Mouse (Mus musculus) forebrain, embryonic 16.5 days (tissue): ENCODE data around the gene Pdss2. TPM values are rescaled to one million over a fixed set of nuclear protein-coding genes. Genes with fewer than 3 reads are reported as not detected.
"Not testable (repeated sequence)": the region's sequence is repeated elsewhere in the genome, so short reads cannot be mapped to it uniquely, and the experiment has no call there.

Source experiments
- ATAC-seq: fragments of 200-750 bp; cut with Nextera tagmentation; 2 replicates; pipeline ENCODE4 v1.8.0; 2017; ENCODE audit warnings: mild to moderate bottlenecking, moderate library complexity
- H3K27ac ChIP-seq: fragments of 300-500 bp; sonication (generic); 2 replicates; pipeline ENCODE4 v1.5.1; 2014; ENCODE audit warnings: low read length, control low read depth
- H3K27me3 ChIP-seq: fragments of 300-500 bp; sonication (generic); replicated peaks from 2 replicates; pipeline ENCODE4 v1.6.1; 2014; ENCODE audit warnings: low read length; ENCODE audit not compliant: control insufficient read depth, insufficient read depth
- H3K36me3 ChIP-seq: fragments of 300-500 bp; sonication (generic); 2 replicates; pipeline ENCODE4 v1.6.1; 2014; ENCODE audit not compliant: control insufficient read depth, insufficient read depth
- H3K4me1 ChIP-seq: fragments of 300-500 bp; sonication (generic); replicated peaks from 2 replicates; pipeline ENCODE4 v1.6.1; 2014; ENCODE audit warnings: low read length; ENCODE audit not compliant: control insufficient read depth, insufficient read depth
- H3K4me2 ChIP-seq: fragments of 300-500 bp; sonication (generic); 2 replicates; pipeline ENCODE4 v1.6.1; 2014; ENCODE audit warnings: mild to moderate bottlenecking, low read length, control low read depth
- H3K4me3 ChIP-seq: fragments of 300-500 bp; sonication (generic); replicated peaks from 2 replicates; pipeline ENCODE4 v1.5.1; 2014; ENCODE audit warnings: mild to moderate bottlenecking, low read length, control low read depth
- H3K9ac ChIP-seq: fragments of 300-500 bp; sonication (generic); replicated peaks from 2 replicates; pipeline ENCODE4 v1.6.1; 2014; ENCODE audit warnings: low read depth, low read length, control low read depth
- H3K9me3 ChIP-seq: fragments of 300-500 bp; sonication (generic); 2 replicates; pipeline ENCODE4 v1.6.1; 2016; ENCODE audit warnings: low read length; ENCODE audit not compliant: control insufficient read depth
- WGBS: fragments of 180-500 bp; shearing (Covaris S2); extraction: QIAGEN DNeasy Blood & Tissue Kit; methylation state at CpG from one replicate; pipeline ENCODE4 v1.1.7; 2014; 5-methylcytosine and 5-hydroxymethylcytosine counted together
- polyA plus RNA-seq: library from polyadenylated mRNA; unstranded; fragments of >200 nt; fragmentation: Nextera tagmentation; extraction: Ambion mirVana; gene quantifications from 2 replicates; pipeline ENCODE4 v1.2.1, GENCODE M21; 2015

The Pdss2 gene
- polyA plus RNA-seq, 1 experiment from 2014 or later, result 17.7 TPM

- Histone ChIP-seq H3K4me3 (no peak overlapping the region), H3K9me3 (no peaks in the 10 kb centered on the region; the same call in 1 of the 2 replicates), H3K9ac (no peak overlapping the region), H3K4me2 (no peak overlapping the region), H3K36me3 (no peaks in the 10 kb centered on the region), H3K27me3 (no peaks in the 10 kb centered on the region), H3K27ac (no peak overlapping the region), H3K4me1 (no peaks in the 10 kb centered on the region)
- 91% methylated on average over 1 of the region's 1 CpGs for WGBS
- ATAC-seq, result no peak
Measured at GRCm38 (mm10) chr10:43406107-43406506, 184.8 kb downstream of the Pdss2 start.

DNA sequence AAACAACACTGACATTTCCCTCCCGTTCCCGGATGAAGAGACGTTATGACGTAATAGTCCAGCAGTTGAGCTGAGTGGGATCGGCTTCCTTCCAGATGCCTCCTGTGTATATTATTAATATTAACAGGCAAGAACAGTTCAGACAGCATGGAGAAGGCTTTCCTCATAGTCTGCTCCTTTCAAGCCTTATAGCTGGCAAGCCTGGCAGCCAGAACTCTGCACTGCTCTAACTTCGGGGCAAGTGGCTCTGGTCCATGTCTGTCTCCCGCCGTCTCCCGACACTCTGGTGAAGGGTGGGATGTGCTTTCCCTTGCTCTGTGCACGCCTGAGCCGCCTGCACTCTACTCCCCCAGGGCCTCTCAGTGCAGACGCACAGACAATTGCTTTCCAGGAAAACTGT lies 185.6 kb downstream of the Pdss2 start:
- H3K9me3 ChIP-seq, result no peaks in the 10 kb centered on the region; the same call in 1 of the 2 replicates
- H3K4me1 ChIP-seq, result no peaks in the 10 kb centered on the region
- H3K4me3 ChIP-seq, result no peak overlapping the region
- WGBS, result 88% methylated on average over 12 of the region's 12 CpGs
- ATAC-seq, result no peak
- no peak overlapping the region for H3K9ac ChIP-seq
- H3K27me3 ChIP-seq, result no peaks in the 10 kb centered on the region
- no peak overlapping the region for H3K27ac ChIP-seq
- H3K4me2 ChIP-seq, result no peak overlapping the region
- no peaks in the 10 kb centered on the region for H3K36me3 ChIP-seq

GRCm38 (mm10) chr10:43409506-43410230 lies 188.4 kb downstream of the Pdss2 start:
- ATAC-seq, result no peak
- Histone ChIP-seq H3K27ac (no peak overlapping the region), H3K4me3 (no peak overlapping the region), H3K9me3 (no peaks in the 10 kb centered on the region; the same call in 1 of the 2 replicates), H3K4me2 (no peak overlapping the region), H3K9ac (no peak overlapping the region), H3K4me1 (no peaks in the 10 kb centered on the region), H3K27me3 (no peaks in the 10 kb centered on the region), H3K36me3 (no peaks in the 10 kb centered on the region)
- 71% methylated on average over 10 of the region's 10 CpGs for WGBS

DNA sequence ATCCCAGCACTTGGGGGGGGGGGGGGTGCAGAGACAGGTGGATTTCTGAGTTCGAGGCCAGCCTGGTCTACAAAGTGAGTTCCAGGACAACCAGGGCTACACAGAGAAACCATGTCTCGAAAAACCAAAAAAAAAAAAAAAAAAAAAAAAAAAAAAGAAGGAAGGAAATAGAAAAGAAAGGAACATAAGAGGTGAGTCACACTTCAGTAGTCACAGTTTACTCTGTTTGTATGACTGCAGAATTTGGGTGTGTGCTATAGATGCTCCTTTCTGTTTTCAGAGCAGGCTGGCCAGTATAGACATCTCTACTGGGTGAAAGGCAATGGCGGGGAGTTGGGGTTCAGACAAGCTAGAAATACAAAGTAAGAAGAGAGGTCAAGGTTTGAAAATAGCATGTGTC lies 189.9 kb downstream of the Pdss2 start:
- H3K4me3 ChIP-seq, ATAC-seq, H3K9me3 ChIP-seq, H3K4me2 ChIP-seq, H3K9ac ChIP-seq, H3K4me1 ChIP-seq, H3K27me3 ChIP-seq, H3K36me3 ChIP-seq, H3K27ac ChIP-seq: not testable (repeated sequence)
- 95% methylated on average over 3 of the region's 3 CpGs for WGBS

- Histone ChIP-seq H3K4me3 (no peak overlapping the region), H3K9me3 (no peaks in the 10 kb centered on the region), H3K27ac (no peak overlapping the region), H3K27me3 (no peaks in the 10 kb centered on the region), H3K36me3 (no peaks in the 10 kb centered on the region), H3K4me1 (peaks cover 13% of the 10 kb centered on the region), H3K4me2 (no peak overlapping the region), H3K9ac (no peak overlapping the region)
- ATAC-seq, result no peak
- WGBS, result 88% methylated on average over 6 of the region's 6 CpGs
Measured at GRCm38 (mm10) chr10:43417346-43417745, 196.1 kb downstream of the Pdss2 start.

- Histone ChIP-seq H3K4me3 (no peak overlapping the region), H3K9ac (no peak overlapping the region), H3K27me3 (no peaks in the 10 kb centered on the region), H3K4me2 (peak overlapping the region; percentile 7; the same call in 1 of the 2 replicates), H3K4me1 (peaks cover 13% of the 10 kb centered on the region), H3K36me3 (no peaks in the 10 kb centered on the region), H3K9me3 (no peaks in the 10 kb centered on the region), H3K27ac (peak overlapping the region; percentile 58; the same call in 1 of the 2 replicates)
- WGBS, result 57% methylated on average over 22 of the region's 22 CpGs
- ATAC-seq, result peak; percentile 76
Measured at GRCm38 (mm10) chr10:43420660-43421413, 199.6 kb downstream of the Pdss2 start.

GRCm38 (mm10) chr10:43422061-43422770 lies 200.9 kb downstream of the Pdss2 start:
- H3K36me3 ChIP-seq, result no peaks in the 10 kb centered on the region
- no peak overlapping the region for H3K9ac ChIP-seq
- no peak for ATAC-seq
- no peak overlapping the region for H3K27ac ChIP-seq
- 73% methylated on average over 15 of the region's 15 CpGs for WGBS
- H3K4me2 ChIP-seq, result no peak overlapping the region
- H3K9me3 ChIP-seq, result no peaks in the 10 kb centered on the region
- peaks cover 13% of the 10 kb centered on the region for H3K4me1 ChIP-seq
- H3K27me3 ChIP-seq, result no peaks in the 10 kb centered on the region
- H3K4me3 ChIP-seq, result no peak overlapping the region

DNA sequence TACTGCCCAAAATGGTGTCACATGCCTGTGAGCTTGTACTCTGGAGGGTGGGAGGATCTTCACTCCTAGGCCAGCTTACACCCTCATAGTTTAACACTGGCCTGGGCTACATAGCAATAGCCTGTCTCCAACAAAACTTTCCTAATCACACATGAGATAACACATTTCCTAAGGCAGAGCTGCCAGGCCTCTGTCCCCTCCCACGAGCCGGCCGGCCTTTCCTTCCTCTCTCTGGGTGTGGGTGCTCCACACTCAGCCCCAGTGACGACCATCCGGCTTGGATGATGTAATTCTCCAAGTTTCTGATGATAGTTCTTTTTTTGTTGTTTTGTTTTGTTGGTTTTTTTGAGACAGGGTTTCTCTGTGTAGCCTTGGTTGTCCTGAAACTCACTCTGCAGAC lies 203.3 kb downstream of the Pdss2 start:
- no peaks in the 10 kb centered on the region for H3K36me3 ChIP-seq
- no peak for ATAC-seq
- no peak overlapping the region for H3K4me3 ChIP-seq
- no peak overlapping the region for H3K4me2 ChIP-seq
- no peak overlapping the region for H3K9ac ChIP-seq
- H3K27ac ChIP-seq, result no peak overlapping the region
- 93% methylated on average over 5 of the region's 5 CpGs for WGBS
- no peaks in the 10 kb centered on the region for H3K27me3 ChIP-seq
- H3K4me1 ChIP-seq, result peaks cover 13% of the 10 kb centered on the region
- H3K9me3 ChIP-seq, result no peaks in the 10 kb centered on the region

- Histone ChIP-seq H3K9ac (no peak overlapping the region), H3K4me1 (no peaks in the 10 kb centered on the region), H3K4me3 (no peak overlapping the region), H3K9me3 (peaks cover 3% of the 10 kb centered on the region), H3K36me3 (no peaks in the 10 kb centered on the region), H3K4me2 (no peak overlapping the region), H3K27me3 (no peaks in the 10 kb centered on the region), H3K27ac (no peak overlapping the region)
- no peak for ATAC-seq
- 74% methylated on average over 5 of the region's 5 CpGs for WGBS
Measured at GRCm38 (mm10) chr10:43430606-43431005, 209.3 kb downstream of the Pdss2 start.
